Mouse (Mus musculus): Measurements from ENCODE around the gene Fubp1.

Gene Fubp1

GRCm38 (mm10) chr3:152209967-152210634 is at the start of gene Fubp1, which contains the start of gene Dnajb4:
Gene Fubp1, plus strand, starts transcription at chr3:152210422.
Gene Dnajb4, minus strand, starts transcription at chr3:152210302.
- peak; percentile 100 for DNase-seq

- no peak for DNase-seq
Measured at GRCm38 (mm10) chr3:152160607-152161006, 49.6 kb upstream of the Fubp1 start.

GRCm38 (mm10) chr3:152163320-152163719 is 46.9 kb upstream of the Fubp1 start:
- DNase-seq, result no peak

GRCm38 (mm10) chr3:152165014-152165350 is 45.2 kb upstream of the Fubp1 start:
- DNase-seq, result no peak

GRCm38 (mm10) chr3:152165351-152166098 is 44.7 kb upstream of the Fubp1 start:
- peak; percentile 46 to 63 for DNase-seq

- DNase-seq, result no peak
Measured at GRCm38 (mm10) chr3:152166099-152166423, 44.2 kb upstream of the Fubp1 start, which contains the start of gene Gipc2. Gene Gipc2, minus strand, starts transcription at chr3:152166230.

- peak; percentile 39 to 44 for DNase-seq
Measured at GRCm38 (mm10) chr3:152166699-152167451, 43.3 kb upstream of the Fubp1 start.

GRCm38 (mm10) chr3:152168007-152168406 is 42.2 kb upstream of the Fubp1 start:
- DNase-seq, result no peak

- no peak for DNase-seq
Measured at GRCm38 (mm10) chr3:152170407-152170806, 39.8 kb upstream of the Fubp1 start.

GRCm38 (mm10) chr3:152171236-152171635 is 39.0 kb upstream of the Fubp1 start:
- no peak for DNase-seq

- DNase-seq, result no peak
Measured at GRCm38 (mm10) chr3:152171862-152172261, 38.4 kb upstream of the Fubp1 start.

- no peak for DNase-seq
Measured at GRCm38 (mm10) chr3:152172322-152172935, 37.8 kb upstream of the Fubp1 start.

- DNase-seq, result no peak
Measured at GRCm38 (mm10) chr3:152178816-152179215, 31.4 kb upstream of the Fubp1 start.

- DNase-seq, result no peak
Measured at GRCm38 (mm10) chr3:152179285-152179684, 30.9 kb upstream of the Fubp1 start.

- DNase-seq, result no peak
Measured at GRCm38 (mm10) chr3:152180624-152181023, 29.6 kb upstream of the Fubp1 start.

GRCm38 (mm10) chr3:152183522-152183921 is 26.7 kb upstream of the Fubp1 start:
- DNase-seq, result no peak

- no peak for DNase-seq
Measured at GRCm38 (mm10) chr3:152186106-152186505, 24.1 kb upstream of the Fubp1 start.

GRCm38 (mm10) chr3:152189306-152189705 is 20.9 kb upstream of the Fubp1 start:
- DNase-seq, result no peak

GRCm38 (mm10) chr3:152190679-152191477 is 19.3 kb upstream of the Fubp1 start:
- DNase-seq, result no peak

GRCm38 (mm10) chr3:152191791-152192237 is 18.4 kb upstream of the Fubp1 start:
- DNase-seq, result peak; percentile 26 to 36

- peak in 1 of 2 experiments; percentile 31 for DNase-seq
Measured at GRCm38 (mm10) chr3:152192238-152192931, 17.8 kb upstream of the Fubp1 start.

GRCm38 (mm10) chr3:152193177-152193576 is 17.0 kb upstream of the Fubp1 start:
- DNase-seq, result no peak

Data from cerebellum, postnatal 14 days (tissue).